Mouse (Mus musculus): ENCODE results near the gene Elavl3. TPM values are rescaled to one million over a fixed set of nuclear protein-coding genes. Genes with fewer than 3 reads are reported as not detected.

Gene Elavl3
- polyA plus RNA-seq, 1 experiment, result 0.06 TPM

- no peaks in the 10 kb centered on the region for H3K36me3 ChIP-seq (ENCODE audit: control insufficient read depth, insufficient read depth)
- no peaks in the 10 kb centered on the region for H3K79me2 ChIP-seq (ENCODE audit: control insufficient read depth, insufficient read depth)
- H3K4me3 ChIP-seq, result peak overlapping the region; percentile 26
- H3K27me3 ChIP-seq (ENCODE audit: control insufficient read depth, insufficient read depth, insufficient read length), result no peaks in the 10 kb centered on the region
- TF ChIP-seq POLR2AphosphoS2 (IDR thresholded peaks at IDR 0.05; ENCODE audit: insufficient read length, low read depth) (no peak), USF1 (IDR thresholded peaks at IDR 0.05; ENCODE audit: low read depth) (no peak), CEBPB (IDR thresholded peaks at IDR 0.05; ENCODE audit: insufficient read depth, poor library complexity, severe bottlenecking) (no peak)
- peak overlapping the region; percentile 73 for H3K4me2 ChIP-seq (ENCODE audit: low read depth)
- peak overlapping the region; percentile 82 for H3ac ChIP-seq (ENCODE audit: control insufficient read depth, insufficient read length)
Measured at GRCm38 (mm10) chr9:22069881-22070553, 18.2 kb upstream of the Elavl3 start.

- no peaks in the 10 kb centered on the region for H3K27me3 ChIP-seq (ENCODE audit: control insufficient read depth, insufficient read depth, insufficient read length)
- no peak overlapping the region for H3K4me2 ChIP-seq (ENCODE audit: low read depth)
- TF ChIP-seq USF1 (IDR thresholded peaks at IDR 0.05; ENCODE audit: low read depth) (no peak), MYOG (IDR thresholded peaks at IDR 0.05; ENCODE audit: control insufficient read depth in 1 of 3, insufficient read depth in 1 of 3, insufficient read length in 2 of 3, low read depth in 2 of 3) (no peak), POLR2A (IDR thresholded peaks at IDR 0.05; ENCODE audit: insufficient read length, low read depth) (no peak), MAX (IDR thresholded peaks at IDR 0.05; ENCODE audit: low read depth) (no peak), E2F4 (IDR thresholded peaks at IDR 0.05; ENCODE audit: insufficient read depth) (no peak), CEBPB (IDR thresholded peaks at IDR 0.05; ENCODE audit: insufficient read depth, poor library complexity, severe bottlenecking) (no peak), MYOD1 (IDR thresholded peaks at IDR 0.05; ENCODE audit: control insufficient read depth in 1 of 3, insufficient read length in 2 of 3, low read depth in 2 of 3) (no peak), SRF (IDR thresholded peaks at IDR 0.05; ENCODE audit: control insufficient read depth, insufficient read length, low read depth) (no peak), REST (IDR thresholded peaks at IDR 0.05; ENCODE audit: insufficient read depth, insufficient read length) (no peak), TCF3 (IDR thresholded peaks at IDR 0.05; ENCODE audit: insufficient read length, low read depth) (no peak), TCF12 (IDR thresholded peaks at IDR 0.05; ENCODE audit: insufficient read depth, poor library complexity, severe bottlenecking) (no peak), POLR2AphosphoS2 (IDR thresholded peaks at IDR 0.05; ENCODE audit: insufficient read length, low read depth) (no peak)
- H3ac ChIP-seq (ENCODE audit: control insufficient read depth, insufficient read length), result no peak overlapping the region
- H3K79me2 ChIP-seq (ENCODE audit: control insufficient read depth, insufficient read depth), result no peaks in the 10 kb centered on the region
- H3K4me3 ChIP-seq, result no peak overlapping the region
- H3K36me3 ChIP-seq (ENCODE audit: control insufficient read depth, insufficient read depth), result peaks cover 7% of the 10 kb centered on the region
Measured at GRCm38 (mm10) chr9:22067195-22067594, 15.4 kb upstream of the Elavl3 start.

- Histone ChIP-seq H3K79me2 (ENCODE audit: control insufficient read depth, insufficient read depth) (no peaks in the 10 kb centered on the region), H3K36me3 (ENCODE audit: control insufficient read depth, insufficient read depth) (peaks cover 7% of the 10 kb centered on the region), H3ac (ENCODE audit: control insufficient read depth, insufficient read length) (no peak overlapping the region), H3K4me3 (no peak overlapping the region), H3K27me3 (ENCODE audit: control insufficient read depth, insufficient read depth, insufficient read length) (no peaks in the 10 kb centered on the region), H3K4me2 (ENCODE audit: low read depth) (no peak overlapping the region)
- no peak for TF ChIP-seq CEBPB (IDR thresholded peaks at IDR 0.05; ENCODE audit: insufficient read depth, poor library complexity, severe bottlenecking)
- TF ChIP-seq MAX (IDR thresholded peaks at IDR 0.05; ENCODE audit: low read depth), result no peak
- no peak for TF ChIP-seq MYOG (IDR thresholded peaks at IDR 0.05; ENCODE audit: control insufficient read depth in 1 of 3, insufficient read depth in 1 of 3, insufficient read length in 2 of 3, low read depth in 2 of 3)
- TF ChIP-seq POLR2AphosphoS2 (IDR thresholded peaks at IDR 0.05; ENCODE audit: insufficient read length, low read depth), result no peak
- no peak for TF ChIP-seq USF1 (IDR thresholded peaks at IDR 0.05; ENCODE audit: low read depth)
- TF ChIP-seq REST (IDR thresholded peaks at IDR 0.05; ENCODE audit: insufficient read depth, insufficient read length), result no peak
- no peak for TF ChIP-seq TCF3 (IDR thresholded peaks at IDR 0.05; ENCODE audit: insufficient read length, low read depth)
Measured at GRCm38 (mm10) chr9:22066433-22066832, 14.6 kb upstream of the Elavl3 start.

GRCm38 (mm10) chr9:22065642-22066041 is 13.8 kb upstream of the Elavl3 start:
- Histone ChIP-seq H3ac (ENCODE audit: control insufficient read depth, insufficient read length) (no peak overlapping the region), H3K4me3 (no peak overlapping the region), H3K27me3 (ENCODE audit: control insufficient read depth, insufficient read depth, insufficient read length) (no peaks in the 10 kb centered on the region), H3K36me3 (ENCODE audit: control insufficient read depth, insufficient read depth) (peaks cover 7% of the 10 kb centered on the region), H3K4me2 (ENCODE audit: low read depth) (no peak overlapping the region), H3K79me2 (ENCODE audit: control insufficient read depth, insufficient read depth) (no peaks in the 10 kb centered on the region)
- no peak for TF ChIP-seq USF1 (IDR thresholded peaks at IDR 0.05; ENCODE audit: low read depth)
- no peak for TF ChIP-seq POLR2AphosphoS2 (IDR thresholded peaks at IDR 0.05; ENCODE audit: insufficient read length, low read depth)
- TF ChIP-seq TCF3 (IDR thresholded peaks at IDR 0.05; ENCODE audit: insufficient read length, low read depth), result no peak

- Histone ChIP-seq H3K4me2 (ENCODE audit: low read depth) (no peak overlapping the region), H3K36me3 (ENCODE audit: control insufficient read depth, insufficient read depth) (peaks cover 7% of the 10 kb centered on the region), H3K79me2 (ENCODE audit: control insufficient read depth, insufficient read depth) (no peaks in the 10 kb centered on the region), H3K4me3 (no peak overlapping the region), H3ac (ENCODE audit: control insufficient read depth, insufficient read length) (no peak overlapping the region), H3K27me3 (ENCODE audit: control insufficient read depth, insufficient read depth, insufficient read length) (no peaks in the 10 kb centered on the region)
- TF ChIP-seq MYOD1 (IDR thresholded peaks at IDR 0.05; ENCODE audit: control insufficient read depth in 1 of 3, insufficient read length in 2 of 3, low read depth in 2 of 3), result peak in 1 of 3 experiments; percentile 3
- no peak for TF ChIP-seq E2F4 (IDR thresholded peaks at IDR 0.05; ENCODE audit: insufficient read depth)
- peak in 1 of 3 experiments; percentile 18 for TF ChIP-seq MYOG (IDR thresholded peaks at IDR 0.05; ENCODE audit: control insufficient read depth in 1 of 3, insufficient read depth in 1 of 3, insufficient read length in 2 of 3, low read depth in 2 of 3)
Measured at GRCm38 (mm10) chr9:22064341-22064740, 12.5 kb upstream of the Elavl3 start.

Data from myocyte (in vitro differentiated cells).